Mouse (Mus musculus): ENCODE results near the gene Cdh10. TPM values are rescaled to one million over a fixed set of nuclear protein-coding genes. Genes with fewer than 3 reads are reported as not detected.

Gene Cdh10
- polyA plus RNA-seq, 2 experiments = 0.02 TPM; not detected in 1

DNA sequence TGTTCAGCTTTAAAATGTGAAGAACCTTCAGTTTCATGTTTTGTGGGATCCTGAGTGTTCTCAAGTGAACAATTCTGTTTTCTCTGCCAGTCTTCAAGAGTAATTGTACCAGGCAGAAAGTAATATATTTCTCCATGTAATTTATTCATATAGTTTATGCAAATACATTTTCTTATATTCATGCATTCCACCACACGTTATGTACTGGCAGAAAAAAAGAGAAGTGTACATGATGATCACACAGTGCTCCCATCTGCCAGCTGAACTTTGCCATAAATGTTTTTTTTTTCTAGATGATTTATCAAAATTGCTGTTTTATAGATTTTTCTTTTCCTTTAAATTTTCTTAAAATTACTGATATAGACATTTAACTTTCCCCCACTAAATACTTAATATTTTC is 168.9 kb downstream of the Cdh10 start:
- Histone ChIP-seq H3K27ac (no peak overlapping the region), H3K9me3 (ENCODE audit: control insufficient read depth, low read length) (no peaks in the 10 kb centered on the region), H3K4me3 (ENCODE audit: insufficient read depth in 1 of 2, low read depth in 2 of 2, low read length in 2 of 2) (no peak overlapping the region), H3K4me2 (ENCODE audit: low read depth) (no peak overlapping the region), H3K4me1 (replicated peaks; ENCODE audit: control insufficient read depth in 2 of 2, insufficient read depth in 2 of 2, low read length in 1 of 2) (no peaks in the 10 kb centered on the region), H3K27me3 (ENCODE audit: control insufficient read depth, insufficient read depth, low read length) (no peaks in the 10 kb centered on the region), H3K36me3 (replicated peaks; ENCODE audit: control insufficient read depth, insufficient read depth, low read depth) (no peaks in the 10 kb centered on the region), H3K9ac (replicated peaks) (no peak overlapping the region)
- 41% methylated on average over 1 of the region's 1 CpGs for WGBS (ENCODE audit: insufficient replicate concordance)
- no peak for ATAC-seq (ENCODE audit: insufficient read depth)
- no peak for DNase-seq (ENCODE audit: low read depth in 3 of 3, low spot score in 3 of 3)
- no peak for TF ChIP-seq EP300 (IDR thresholded peaks at IDR 0.05; ENCODE audit: low read depth)
- no peak for TF ChIP-seq CTCF (IDR thresholded peaks at IDR 0.05; ENCODE audit: low read depth)

DNA sequence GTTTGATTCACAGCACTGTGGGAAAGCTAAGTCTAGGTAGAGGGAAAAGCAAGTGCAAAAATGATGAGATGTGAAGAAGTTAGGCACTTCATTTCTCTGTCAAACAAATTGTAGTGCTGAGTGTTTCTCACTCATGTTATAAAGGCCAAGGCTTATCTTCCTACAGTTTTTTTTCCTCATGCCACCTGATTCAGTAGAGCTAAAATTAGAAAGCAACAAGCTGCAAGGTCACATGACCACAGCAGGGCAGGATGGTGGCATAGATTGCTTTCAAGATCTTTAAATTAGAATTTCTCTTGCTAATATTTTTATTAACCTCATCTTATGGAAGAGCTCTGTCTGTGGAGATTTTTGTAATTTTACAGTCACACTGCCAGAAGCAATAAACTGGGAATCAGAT is 174.8 kb downstream of the Cdh10 start:
- Histone ChIP-seq H3K9me3 (ENCODE audit: control insufficient read depth, low read length) (no peaks in the 10 kb centered on the region), H3K36me3 (replicated peaks; ENCODE audit: control insufficient read depth, insufficient read depth, low read depth) (no peaks in the 10 kb centered on the region), H3K9ac (replicated peaks) (no peak overlapping the region), H3K4me3 (ENCODE audit: insufficient read depth in 1 of 2, low read depth in 2 of 2, low read length in 2 of 2) (no peak overlapping the region), H3K4me1 (replicated peaks; ENCODE audit: control insufficient read depth in 2 of 2, insufficient read depth in 2 of 2, low read length in 1 of 2) (no peaks in the 10 kb centered on the region), H3K27ac (no peak overlapping the region), H3K27me3 (ENCODE audit: control insufficient read depth, insufficient read depth, low read length) (no peaks in the 10 kb centered on the region), H3K4me2 (ENCODE audit: low read depth) (no peak overlapping the region)
- DNase-seq (ENCODE audit: low read depth in 3 of 3, low spot score in 3 of 3) (no peak), ATAC-seq (ENCODE audit: insufficient read depth) (no peak)
- TF ChIP-seq EP300 (IDR thresholded peaks at IDR 0.05; ENCODE audit: low read depth) = no peak

DNA sequence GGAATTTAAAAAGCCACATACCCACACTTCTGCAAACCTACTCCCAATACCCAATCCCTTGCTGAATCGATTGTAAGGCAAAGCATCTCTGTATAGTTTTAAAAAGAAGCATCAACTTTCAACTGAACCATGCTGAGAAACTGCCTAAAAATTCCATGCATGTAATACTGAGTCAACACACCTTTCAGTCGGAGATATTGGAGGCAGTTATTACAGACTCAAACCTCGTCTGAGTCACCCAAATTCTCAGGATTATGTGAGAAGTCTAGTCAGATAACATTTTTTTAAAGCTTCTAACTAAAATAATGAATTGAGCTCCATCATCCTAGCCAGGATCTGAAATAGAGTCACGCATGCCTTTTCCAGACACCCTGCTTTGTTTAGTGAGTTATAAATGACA is 175.5 kb downstream of the Cdh10 start:
- WGBS (ENCODE audit: insufficient replicate concordance) = 49% methylated on average over 4 of the region's 4 CpGs
- Histone ChIP-seq H3K9ac (replicated peaks) (no peak overlapping the region), H3K27me3 (ENCODE audit: control insufficient read depth, insufficient read depth, low read length) (no peaks in the 10 kb centered on the region), H3K27ac (no peak overlapping the region), H3K9me3 (ENCODE audit: control insufficient read depth, low read length) (no peaks in the 10 kb centered on the region), H3K4me2 (ENCODE audit: low read depth) (no peak overlapping the region), H3K36me3 (replicated peaks; ENCODE audit: control insufficient read depth, insufficient read depth, low read depth) (no peaks in the 10 kb centered on the region), H3K4me1 (replicated peaks; ENCODE audit: control insufficient read depth in 2 of 2, insufficient read depth in 2 of 2, low read length in 1 of 2) (no peaks in the 10 kb centered on the region), H3K4me3 (ENCODE audit: insufficient read depth in 1 of 2, low read depth in 2 of 2, low read length in 2 of 2) (no peak overlapping the region)
- DNase-seq (ENCODE audit: low read depth in 3 of 3, low spot score in 3 of 3) = no peak
- ATAC-seq (ENCODE audit: insufficient read depth) = no peak
- TF ChIP-seq CTCF (IDR thresholded peaks at IDR 0.05; ENCODE audit: low read depth) (no peak), EP300 (IDR thresholded peaks at IDR 0.05; ENCODE audit: low read depth) (no peak)

DNA sequence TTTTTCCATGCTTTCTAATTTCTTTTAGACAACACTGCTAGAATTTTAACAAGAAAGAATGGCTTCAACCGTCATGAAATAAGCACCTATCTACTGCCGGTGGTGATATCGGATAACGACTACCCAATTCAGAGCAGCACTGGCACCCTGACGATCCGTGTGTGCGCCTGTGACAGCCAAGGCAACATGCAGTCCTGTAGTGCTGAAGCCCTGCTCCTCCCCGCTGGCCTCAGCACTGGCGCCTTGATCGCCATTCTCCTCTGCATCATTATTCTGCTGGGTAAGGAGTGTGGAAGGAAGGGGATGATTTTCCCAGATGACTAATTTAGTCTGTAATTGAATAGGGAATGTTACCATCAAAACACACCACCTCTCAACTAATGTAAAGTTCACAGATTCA is 192.1 kb downstream of the Cdh10 start:
- no peak for ATAC-seq (ENCODE audit: insufficient read depth)
- H3K4me2 ChIP-seq (ENCODE audit: low read depth) = no peak overlapping the region
- H3K9ac ChIP-seq (replicated peaks) = no peak overlapping the region
- no peak overlapping the region for H3K4me3 ChIP-seq (ENCODE audit: insufficient read depth in 1 of 2, low read depth in 2 of 2, low read length in 2 of 2)
- no peaks in the 10 kb centered on the region for H3K36me3 ChIP-seq (replicated peaks; ENCODE audit: control insufficient read depth, insufficient read depth, low read depth)
- no peaks in the 10 kb centered on the region for H3K9me3 ChIP-seq (ENCODE audit: control insufficient read depth, low read length)
- H3K27me3 ChIP-seq (ENCODE audit: control insufficient read depth, insufficient read depth, low read length) = no peaks in the 10 kb centered on the region
- no peaks in the 10 kb centered on the region for H3K4me1 ChIP-seq (replicated peaks; ENCODE audit: control insufficient read depth in 2 of 2, insufficient read depth in 2 of 2, low read length in 1 of 2)
- no peak for TF ChIP-seq CTCF (IDR thresholded peaks at IDR 0.05; ENCODE audit: low read depth)
- TF ChIP-seq EP300 (IDR thresholded peaks at IDR 0.05; ENCODE audit: low read depth) = no peak
- no peak overlapping the region for H3K27ac ChIP-seq
- DNase-seq (ENCODE audit: low read depth in 3 of 3, low spot score in 3 of 3) = no peak
- 70% methylated on average over 10 of the region's 10 CpGs for WGBS (ENCODE audit: insufficient replicate concordance)

DNA sequence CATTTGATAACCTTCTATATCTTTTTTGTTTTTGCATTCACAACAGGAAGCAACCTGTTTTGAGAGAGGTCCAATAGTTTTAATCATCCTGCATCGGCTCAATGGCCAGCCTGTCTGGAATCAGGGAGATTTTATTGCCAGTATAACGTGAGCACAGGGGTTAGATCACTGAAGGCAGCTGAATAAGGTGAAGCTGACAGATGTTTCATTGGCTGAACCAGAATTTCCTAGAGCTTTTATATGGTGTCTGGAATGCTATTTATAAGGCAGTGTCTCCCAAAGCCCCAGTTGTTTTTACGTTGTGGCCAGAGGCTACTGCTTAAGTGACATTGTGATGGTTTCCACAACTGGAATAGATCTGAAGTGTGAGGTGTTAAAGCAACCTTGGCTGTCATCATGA is 214.2 kb downstream of the Cdh10 start:
- no peak for ATAC-seq (ENCODE audit: insufficient read depth)
- no peaks in the 10 kb centered on the region for H3K36me3 ChIP-seq (replicated peaks; ENCODE audit: control insufficient read depth, insufficient read depth, low read depth)
- DNase-seq (ENCODE audit: low read depth in 3 of 3, low spot score in 3 of 3) = no peak
- H3K9ac ChIP-seq (replicated peaks) = no peak overlapping the region
- H3K27me3 ChIP-seq (ENCODE audit: control insufficient read depth, insufficient read depth, low read length) = no peaks in the 10 kb centered on the region
- no peaks in the 10 kb centered on the region for H3K4me1 ChIP-seq (replicated peaks; ENCODE audit: control insufficient read depth in 2 of 2, insufficient read depth in 2 of 2, low read length in 1 of 2)
- no peak for TF ChIP-seq EP300 (IDR thresholded peaks at IDR 0.05; ENCODE audit: low read depth)
- no peak for TF ChIP-seq CTCF (IDR thresholded peaks at IDR 0.05; ENCODE audit: low read depth)
- no peak overlapping the region for H3K4me2 ChIP-seq (ENCODE audit: low read depth)
- no peak overlapping the region for H3K4me3 ChIP-seq (ENCODE audit: insufficient read depth in 1 of 2, low read depth in 2 of 2, low read length in 2 of 2)
- no peak overlapping the region for H3K27ac ChIP-seq
- WGBS (ENCODE audit: insufficient replicate concordance) = 56% methylated on average over 3 of the region's 3 CpGs
- H3K9me3 ChIP-seq (ENCODE audit: control insufficient read depth, low read length) = no peaks in the 10 kb centered on the region

DNA sequence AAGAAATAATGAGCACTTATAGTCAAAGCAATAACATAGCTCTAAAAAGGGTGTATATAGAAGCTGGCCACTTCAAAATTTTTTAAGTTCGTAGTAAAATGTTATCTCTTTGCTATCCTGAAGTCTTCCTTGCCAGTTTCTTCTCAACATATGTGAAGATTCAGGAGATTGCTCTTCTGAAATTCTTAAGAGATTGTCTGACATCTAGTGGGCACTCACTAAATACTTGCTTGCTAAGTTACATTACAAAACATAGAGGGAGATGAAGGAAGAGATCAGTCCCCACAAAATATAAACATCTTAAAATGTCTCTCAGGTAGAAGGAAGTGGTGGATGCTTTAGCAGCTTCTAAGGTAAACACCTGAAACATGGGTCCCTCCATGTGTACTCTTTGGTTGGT is 221.3 kb downstream of the Cdh10 start:
- ATAC-seq (ENCODE audit: insufficient read depth) = no peak
- Histone ChIP-seq H3K36me3 (replicated peaks; ENCODE audit: control insufficient read depth, insufficient read depth, low read depth) (no peaks in the 10 kb centered on the region), H3K4me2 (ENCODE audit: low read depth) (no peak overlapping the region), H3K9me3 (ENCODE audit: control insufficient read depth, low read length) (no peaks in the 10 kb centered on the region), H3K4me3 (ENCODE audit: insufficient read depth in 1 of 2, low read depth in 2 of 2, low read length in 2 of 2) (no peak overlapping the region), H3K27me3 (ENCODE audit: control insufficient read depth, insufficient read depth, low read length) (no peaks in the 10 kb centered on the region), H3K9ac (replicated peaks) (no peak overlapping the region), H3K27ac (no peak overlapping the region), H3K4me1 (replicated peaks; ENCODE audit: control insufficient read depth in 2 of 2, insufficient read depth in 2 of 2, low read length in 1 of 2) (no peaks in the 10 kb centered on the region)
- no peak for DNase-seq (ENCODE audit: low read depth in 3 of 3, low spot score in 3 of 3)
- 57% methylated on average over 1 of the region's 1 CpGs for WGBS (ENCODE audit: insufficient replicate concordance)
- TF ChIP-seq CTCF (IDR thresholded peaks at IDR 0.05; ENCODE audit: low read depth) (no peak), EP300 (IDR thresholded peaks at IDR 0.05; ENCODE audit: low read depth) (no peak)

Measured in liver, embryonic 14.5 days (tissue).